Mouse (Mus musculus) lung, postnatal 4 days (tissue): ENCODE measurements around the gene Tmprss4.

Source experiments
- DNase-seq, 2 experiments: peaks; one replicate each; pipeline ENCODE4 v3.0.0; 2021

The Tmprss4 gene

DNA sequence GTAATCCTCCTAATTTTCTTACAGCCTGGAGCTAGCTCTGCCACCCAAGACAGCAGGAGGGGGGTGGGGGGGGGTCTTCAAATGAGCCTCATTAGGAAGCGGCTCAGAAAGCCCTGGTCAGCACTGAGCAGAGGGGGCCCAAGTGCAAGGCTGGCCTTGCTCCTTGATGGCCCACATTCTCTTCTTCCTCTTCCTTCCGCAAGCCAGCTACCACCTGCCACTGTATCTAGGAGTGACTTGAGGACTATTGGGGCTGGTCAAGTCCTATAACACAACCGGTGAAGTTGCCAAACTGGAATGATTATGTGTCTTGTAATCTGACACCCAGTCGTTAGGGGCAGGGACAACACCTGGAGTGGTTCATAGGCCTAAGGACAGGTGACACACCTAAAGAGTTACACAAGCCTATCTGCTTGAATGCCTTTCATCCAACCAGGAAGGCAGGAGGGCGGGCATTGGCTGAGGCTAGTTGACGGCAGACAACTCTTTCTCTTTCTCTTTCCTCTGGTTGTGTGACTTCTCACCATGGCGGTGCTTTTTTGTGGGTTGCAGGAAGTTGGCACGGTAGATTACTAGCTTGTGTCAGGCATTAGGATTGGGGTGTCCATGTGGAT is at the start of gene Tmprss4:
TSS of gene Tmprss4 (minus strand) at position 296 of the 614 bp plus-strand sequence.
- DNase-seq: peak; percentile 49 to 73

DNA sequence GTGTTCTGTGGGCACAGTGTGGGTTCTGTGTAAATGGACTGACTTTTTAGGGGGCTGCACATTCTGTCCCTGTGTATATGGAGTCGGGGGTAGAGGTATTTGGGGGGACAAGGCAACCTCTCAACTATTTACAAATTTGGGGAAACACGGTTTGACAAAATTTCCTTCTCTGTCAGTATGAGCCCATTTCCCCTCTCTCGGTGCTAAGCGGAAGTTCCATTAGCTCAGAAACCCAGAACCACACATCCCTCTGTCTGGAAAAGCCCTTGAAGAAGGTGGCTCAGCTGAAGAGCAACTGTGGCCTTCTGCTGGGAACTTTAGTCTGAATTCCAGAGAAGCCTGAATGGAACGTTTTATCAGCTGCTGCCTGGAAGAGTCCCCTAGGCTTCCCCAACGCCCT is 48.5 kb upstream of the Tmprss4 start:
- no peak for DNase-seq

DNA sequence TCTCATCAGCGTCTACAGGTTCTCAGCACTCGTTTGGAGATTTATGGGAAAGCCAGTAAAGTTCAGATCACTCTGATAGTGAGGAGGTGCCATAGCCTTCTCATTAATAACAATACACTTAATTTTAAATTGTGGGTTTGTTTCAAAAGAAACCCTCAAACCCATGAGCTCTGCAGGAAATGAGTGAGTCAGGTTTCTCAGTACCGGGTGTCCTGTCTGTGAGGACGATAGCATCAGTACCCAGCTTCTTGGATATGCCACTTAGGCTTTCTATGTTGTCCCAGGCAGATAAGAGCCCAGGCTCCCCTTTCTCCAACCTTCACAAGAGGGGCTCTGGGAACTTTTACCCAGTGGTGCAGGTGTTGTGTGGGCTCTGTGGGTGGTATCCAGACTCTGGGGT is 48.1 kb upstream of the Tmprss4 start:
- no peak for DNase-seq

DNA sequence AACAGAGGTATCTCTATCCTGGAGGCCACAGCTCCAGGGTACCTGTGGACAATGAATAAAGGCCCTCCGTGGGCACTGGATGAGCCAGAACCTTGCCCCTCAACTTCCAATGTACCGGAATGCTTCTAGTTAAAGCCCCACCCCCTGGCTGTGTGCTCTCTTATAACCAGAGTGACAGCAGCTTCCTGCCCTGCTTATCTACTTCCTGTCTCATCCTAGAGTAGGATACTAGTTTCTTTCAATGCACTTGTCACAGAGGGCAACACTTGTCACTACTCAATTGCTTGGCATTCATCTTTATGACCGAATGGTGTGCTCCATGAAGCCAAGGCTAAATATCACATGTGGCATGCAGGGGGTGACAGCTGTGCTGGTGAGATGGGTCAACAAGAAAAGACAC is 47.4 kb upstream of the Tmprss4 start:
- no peak for DNase-seq

DNA sequence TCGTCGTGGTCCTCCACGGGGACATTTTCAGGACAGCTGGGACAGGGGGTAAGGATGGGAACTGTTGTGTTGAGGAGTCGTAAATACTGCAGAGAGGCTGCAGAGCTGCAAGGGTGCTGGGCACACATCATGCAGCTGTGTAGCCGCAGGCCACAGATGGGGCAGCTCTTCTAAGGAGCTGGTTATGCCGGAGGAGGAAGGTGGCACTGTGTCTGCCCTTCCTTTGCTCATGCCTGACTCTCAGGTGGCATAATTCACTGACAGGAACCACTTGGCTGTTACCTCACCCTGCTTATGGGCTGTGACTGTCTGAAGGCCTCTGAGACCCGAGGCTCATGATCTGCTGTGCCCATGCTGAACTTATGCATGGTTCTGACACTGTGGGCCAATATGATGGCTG is 46.4 kb upstream of the Tmprss4 start:
- DNase-seq: no peak

DNA sequence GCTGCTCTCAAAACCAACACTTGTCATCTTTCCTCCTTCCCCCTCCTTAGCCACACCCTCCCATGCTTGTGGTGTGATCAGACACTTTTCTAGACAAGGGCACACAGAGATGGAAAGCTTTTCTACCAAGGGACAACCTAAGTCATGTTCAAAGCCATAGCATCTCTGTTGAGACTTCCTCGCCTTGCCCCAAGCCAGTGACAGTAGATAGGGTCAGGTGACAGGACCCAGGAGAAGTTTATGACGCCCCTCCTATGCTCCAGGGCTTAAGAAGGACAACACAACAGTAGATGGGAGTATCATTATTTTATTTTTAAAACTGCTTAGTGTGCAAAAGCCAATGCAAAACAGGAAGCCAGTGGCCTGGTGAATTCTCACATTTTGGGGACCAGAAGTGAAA is 43.6 kb upstream of the Tmprss4 start:
- no peak for DNase-seq

DNA sequence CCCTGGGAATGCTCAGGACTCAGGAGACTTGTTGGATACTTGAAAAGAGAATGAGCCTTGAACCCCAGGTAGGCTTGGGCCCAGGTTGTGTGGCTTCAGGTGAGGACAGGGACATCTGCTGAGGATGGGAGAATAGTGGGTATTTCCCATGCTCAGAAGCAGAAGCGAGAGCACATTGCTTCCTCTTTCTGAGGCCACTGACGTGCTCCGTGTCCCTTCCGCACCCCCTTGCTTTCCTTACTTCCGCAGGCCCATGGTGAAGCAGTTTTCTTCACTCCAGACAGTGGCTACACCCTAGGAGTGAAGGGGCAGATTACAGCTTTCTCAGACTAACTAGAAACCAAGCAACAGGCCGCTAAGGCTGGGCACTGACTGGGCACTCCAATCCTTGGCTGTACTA is 42.2 kb upstream of the Tmprss4 start:
- peak; percentile 57 for DNase-seq

DNA sequence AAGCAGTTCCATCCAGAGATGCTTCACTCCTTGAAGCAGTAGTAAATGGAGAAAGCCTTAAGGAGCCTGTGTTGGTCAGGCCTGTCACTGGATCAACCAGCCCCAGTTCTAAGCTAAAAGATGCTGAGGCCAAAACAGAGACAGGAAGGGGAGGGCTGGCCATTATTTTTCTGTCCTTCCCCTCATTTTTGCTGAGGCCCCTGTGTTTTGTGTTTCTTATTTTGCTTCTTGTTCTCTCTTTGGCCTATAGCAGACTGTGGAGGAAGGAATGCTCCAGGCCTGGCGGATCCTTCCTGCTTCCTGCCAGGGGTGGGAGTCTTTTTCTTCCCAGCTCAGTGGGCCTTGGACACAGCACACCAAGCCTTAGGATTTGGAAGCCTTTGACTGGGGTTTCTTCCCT is 41.5 kb upstream of the Tmprss4 start:
- DNase-seq: no peak

DNA sequence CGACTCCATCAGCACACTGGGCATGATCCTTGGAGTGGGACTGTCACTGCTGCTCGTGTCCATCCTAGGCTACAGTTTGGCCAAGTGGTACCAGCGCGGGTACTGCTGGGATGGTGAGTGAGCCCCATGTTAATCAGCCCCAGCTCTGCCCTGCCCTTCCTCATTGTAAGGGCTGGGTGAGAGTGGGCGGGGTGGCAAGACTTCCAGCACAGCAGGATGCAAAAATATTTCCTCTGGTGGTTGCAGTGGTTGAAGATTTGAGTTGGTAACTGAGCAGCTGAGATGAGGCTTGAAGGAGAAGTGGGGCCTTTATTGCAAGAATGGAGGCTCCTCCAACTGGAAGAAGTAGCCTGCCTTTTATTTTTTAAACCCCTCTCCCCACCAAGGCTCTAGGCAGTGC is 37.5 kb upstream of the Tmprss4 start:
- DNase-seq: peak; percentile 29 to 34

DNA sequence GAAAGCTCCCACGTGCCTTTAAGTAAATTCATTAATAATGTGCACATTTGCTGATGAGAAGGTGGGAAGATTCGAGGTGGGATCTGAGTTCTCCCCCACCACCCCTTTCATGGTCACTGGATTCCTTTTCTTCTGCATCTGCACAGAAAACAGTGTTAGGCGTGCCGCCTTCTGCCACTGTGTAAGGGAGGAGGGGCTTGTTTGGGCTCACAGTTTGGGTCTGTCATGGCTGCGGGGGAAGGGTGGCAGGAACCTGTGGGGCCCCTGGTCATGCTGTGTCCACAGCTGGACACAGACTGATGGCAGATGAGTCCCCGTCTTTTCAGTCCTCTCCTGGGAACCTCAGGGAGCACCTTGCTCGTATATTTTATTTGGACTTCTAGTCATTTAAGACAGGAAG is 32.9 kb upstream of the Tmprss4 start:
- no peak for DNase-seq

DNA sequence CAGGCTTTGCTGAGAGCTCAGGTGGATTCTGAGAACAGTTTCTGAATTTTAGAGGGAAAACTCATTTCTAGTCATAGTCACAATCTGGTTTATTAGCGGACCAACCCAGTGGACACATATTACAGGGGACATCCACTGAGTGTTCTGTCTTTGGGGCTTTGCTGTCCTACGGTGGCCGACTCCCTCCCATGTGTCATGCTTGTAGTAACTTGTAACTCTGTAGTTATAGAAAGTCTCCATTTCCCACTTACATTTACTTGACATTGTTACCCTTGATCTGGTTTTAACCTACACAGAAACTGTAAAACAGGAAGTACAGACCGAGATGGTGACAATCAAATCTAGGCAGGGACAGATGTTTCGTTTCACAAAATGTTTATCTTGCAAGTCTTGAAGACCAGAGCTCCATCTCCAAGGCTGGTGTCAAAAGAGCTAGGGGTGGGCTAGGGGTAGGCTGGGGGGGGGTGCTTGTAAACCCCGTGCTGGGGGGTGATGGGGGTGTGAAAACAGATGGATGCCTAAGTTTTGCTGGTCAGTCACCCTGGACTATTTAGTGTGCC is 31.9 kb upstream of the Tmprss4 start:
- DNase-seq: no peak

DNA sequence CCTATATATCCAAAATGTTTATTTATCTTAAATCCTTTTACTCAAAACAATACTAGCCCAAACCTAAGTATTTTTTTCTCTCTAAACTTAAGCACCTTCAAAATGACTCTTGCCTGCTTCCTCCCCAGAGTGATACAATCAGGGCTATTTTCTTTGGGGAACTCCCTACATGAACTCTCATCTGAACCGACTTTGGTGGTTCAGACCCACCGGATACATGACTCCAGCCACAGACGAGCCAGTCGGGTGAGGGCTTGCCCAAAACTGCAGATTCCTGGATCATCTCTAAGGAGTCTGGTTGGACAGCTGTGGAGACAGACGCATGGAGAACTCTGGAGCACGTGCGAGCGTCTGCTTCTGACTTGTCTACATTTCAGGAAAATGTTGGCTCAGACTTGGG is 25.5 kb upstream of the Tmprss4 start:
- DNase-seq: no peak

DNA sequence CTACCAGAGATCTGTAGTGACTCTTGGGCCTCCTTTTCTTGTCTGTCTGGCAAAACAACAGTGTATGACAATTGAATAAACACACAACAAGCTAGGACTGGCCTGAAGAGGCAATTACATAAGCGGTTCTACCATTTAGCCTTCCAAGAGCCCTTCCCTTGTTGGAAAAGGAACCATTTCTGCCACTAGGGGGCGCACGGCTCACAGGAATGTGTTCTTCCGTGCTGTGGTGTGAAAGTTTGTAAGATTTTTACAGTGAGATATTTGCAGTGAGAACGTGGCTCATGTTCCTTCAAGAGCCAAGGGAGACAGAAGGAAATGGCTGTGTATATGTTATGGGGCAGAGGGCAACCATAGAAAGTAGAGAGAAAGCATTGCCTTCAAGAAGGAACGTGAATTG is 17.7 kb upstream of the Tmprss4 start:
- peak; percentile 78 to 91 for DNase-seq

DNA sequence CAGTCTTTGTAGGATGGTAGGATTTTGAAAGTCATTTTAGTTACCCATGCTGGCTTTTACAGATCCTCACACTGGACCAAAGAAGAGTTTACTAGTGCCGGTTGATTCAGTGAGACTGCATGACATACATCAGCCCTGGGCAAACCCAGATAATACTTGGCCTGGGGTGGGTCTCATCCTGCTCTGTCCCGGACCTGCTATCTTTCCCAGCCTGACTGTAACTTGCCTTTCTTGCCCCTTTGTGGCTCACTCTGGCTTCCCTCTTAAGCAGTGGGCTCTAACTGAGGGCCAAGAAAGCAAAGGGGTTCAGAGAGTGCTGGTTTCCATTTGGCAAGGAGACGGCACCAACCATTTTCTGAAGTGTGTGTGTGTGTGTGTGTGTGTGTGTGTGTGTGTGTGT is 15.8 kb upstream of the Tmprss4 start:
- no peak for DNase-seq

DNA sequence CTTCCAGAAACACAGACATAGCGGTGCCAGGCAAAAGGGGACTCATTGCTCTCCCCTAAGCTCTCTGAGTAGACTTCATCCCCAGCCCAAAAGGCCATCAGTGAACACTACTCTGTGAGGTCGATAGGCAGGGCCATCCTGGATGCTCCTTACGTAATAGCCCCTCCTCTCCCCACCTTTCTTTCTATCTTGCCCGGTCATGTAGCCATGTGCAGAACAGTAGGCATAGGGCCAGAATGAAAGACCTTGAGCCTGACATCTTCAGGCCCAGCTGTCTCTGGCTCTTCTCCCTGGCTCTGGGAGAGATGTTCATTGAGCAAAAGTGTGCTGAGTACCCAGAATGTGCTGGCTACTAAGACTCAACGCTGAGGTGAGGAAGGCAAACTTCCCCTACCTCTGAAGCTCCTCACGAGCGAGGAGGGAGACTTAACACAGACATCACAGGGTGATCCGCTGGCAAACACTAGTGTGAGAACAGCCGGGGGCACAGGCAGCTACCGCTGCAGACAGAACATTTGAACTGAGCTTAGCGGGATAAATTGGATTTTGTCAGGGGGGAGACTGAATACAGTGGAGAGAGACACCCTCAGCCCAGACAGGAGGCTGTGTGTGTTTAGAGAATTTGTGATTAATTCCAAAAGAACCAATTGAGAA is 11.8 kb upstream of the Tmprss4 start:
- DNase-seq: no peak

DNA sequence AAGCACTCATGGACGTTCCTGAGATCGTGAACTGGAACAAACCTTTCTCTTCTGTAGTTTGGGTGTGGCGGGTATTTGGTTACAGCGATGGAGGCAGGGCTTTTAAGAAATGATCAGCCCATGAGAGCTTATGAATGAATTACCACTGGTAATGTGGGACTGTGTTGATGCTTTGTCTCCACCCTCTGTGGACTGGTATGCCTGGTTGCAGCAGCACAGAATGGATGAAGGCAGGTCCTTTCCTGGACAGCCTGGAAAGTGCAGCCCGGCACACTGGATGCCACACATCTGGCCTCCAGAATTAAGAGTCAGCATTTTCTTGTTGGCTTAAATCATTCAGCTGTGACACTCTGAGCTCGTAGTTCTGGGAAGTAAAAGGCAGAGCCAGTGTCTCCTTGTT is 8.1 kb upstream of the Tmprss4 start:
- no peak for DNase-seq

DNA sequence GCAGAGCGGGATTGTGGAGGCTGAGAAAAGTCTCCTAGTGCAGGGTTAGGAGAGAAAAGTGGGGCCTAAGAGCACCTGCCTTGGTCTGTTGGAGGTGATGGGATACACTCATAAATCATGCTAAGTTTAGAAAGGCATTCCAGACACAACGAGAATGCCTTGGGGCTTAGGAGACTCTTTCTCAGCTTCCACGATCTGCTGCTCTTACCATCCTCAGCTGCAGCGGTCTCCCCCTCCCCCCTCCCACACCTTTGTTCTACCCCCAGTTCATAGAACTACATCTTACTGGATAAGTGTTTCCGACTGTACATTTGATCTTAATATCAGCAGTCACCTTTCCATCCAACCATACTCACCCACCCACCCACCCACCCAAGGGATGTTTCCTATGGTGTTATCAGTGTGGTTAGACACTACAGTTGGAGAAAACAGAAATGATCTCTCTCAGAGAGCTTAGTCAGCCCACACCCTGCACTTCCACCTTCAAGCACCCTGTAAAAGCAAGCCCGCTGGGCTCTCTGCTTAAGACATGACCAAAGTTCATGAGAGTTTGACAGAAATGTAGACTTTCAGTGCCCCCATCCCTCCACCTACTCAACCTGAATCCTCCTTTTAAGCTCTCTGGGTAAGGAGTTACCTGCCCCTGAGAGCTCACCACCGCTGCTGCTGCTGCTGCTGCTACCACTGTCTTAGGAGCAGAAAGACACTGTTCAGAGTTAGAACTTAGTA is 3.3 kb upstream of the Tmprss4 start:
- DNase-seq: no peak

DNA sequence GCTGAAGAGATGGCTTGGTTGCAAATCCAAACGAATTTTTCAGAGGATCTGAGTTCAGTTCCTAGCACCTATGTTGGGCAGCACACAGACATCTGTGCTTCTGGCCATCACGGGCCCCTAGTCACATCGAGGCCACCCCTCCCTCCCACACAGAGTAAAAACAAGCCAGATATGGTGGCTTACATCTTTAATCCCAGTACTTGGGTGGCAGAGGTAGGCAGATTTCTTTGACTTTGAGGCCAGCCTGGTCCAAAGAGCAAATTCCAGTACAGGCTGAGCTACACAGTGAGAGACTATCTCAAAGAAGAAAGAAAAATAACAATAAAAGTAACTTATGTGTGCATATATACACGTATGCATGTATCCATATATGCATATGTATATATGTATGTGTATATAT is 2.2 kb upstream of the Tmprss4 start:
- DNase-seq: no peak

DNA sequence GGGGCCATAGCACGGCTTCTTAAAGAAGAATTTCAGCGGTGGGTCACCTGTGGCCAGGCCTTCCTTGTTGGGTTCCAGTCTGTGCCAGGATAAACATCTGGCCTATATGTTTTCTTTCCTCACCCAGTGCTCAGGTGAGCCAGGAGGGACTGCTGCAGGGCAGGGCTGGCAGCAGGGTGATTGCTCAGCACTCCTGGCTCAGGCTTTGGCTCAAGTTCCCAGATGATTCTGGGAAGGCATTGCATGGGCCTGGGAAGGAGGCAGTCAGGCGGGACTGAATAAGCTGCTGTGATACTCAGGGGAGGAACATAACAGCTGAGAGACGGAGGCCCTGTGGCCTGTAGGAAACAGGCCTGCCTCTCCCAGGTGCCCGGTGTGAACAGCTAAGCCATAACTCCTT is 1.3 kb upstream of the Tmprss4 start:
- no peak for DNase-seq

DNA sequence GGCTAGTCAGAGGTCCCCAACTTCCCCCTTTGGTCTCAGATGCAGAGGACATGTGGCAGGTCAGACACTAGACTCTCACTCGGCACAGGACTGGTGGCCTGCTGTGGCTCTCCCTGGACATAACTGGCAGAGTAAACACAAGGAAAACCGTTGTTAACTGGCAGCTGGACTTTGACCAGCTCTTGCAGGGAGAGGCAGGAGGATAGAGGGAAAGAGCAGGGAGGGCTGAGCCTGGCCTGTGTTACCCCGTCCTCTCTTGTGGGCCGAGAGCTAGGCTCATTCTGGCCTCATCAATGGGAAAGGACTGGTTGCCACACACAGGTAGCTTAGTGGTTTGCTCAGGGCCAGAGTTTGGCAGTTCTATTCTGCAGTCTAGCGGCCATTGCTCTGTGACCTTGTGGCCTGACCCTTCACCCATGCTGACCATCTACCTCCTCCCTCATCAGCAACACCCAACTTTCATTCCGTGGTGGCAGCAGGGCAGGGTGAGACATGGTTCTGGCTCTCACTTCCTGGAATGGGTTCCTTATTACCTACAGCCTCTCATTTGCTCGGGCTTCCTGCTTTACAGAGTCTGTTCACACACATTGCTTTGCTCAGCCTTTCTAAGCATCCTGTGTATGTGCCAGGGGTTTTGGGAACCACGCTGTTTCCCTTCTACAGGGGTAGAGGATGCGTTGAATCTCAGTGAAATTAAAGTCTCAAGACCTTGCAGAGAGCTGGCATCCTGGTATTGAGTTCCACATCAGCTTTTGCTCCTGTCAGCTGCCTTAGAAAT is 1.7 kb downstream of the Tmprss4 start:
- DNase-seq: no peak

DNA sequence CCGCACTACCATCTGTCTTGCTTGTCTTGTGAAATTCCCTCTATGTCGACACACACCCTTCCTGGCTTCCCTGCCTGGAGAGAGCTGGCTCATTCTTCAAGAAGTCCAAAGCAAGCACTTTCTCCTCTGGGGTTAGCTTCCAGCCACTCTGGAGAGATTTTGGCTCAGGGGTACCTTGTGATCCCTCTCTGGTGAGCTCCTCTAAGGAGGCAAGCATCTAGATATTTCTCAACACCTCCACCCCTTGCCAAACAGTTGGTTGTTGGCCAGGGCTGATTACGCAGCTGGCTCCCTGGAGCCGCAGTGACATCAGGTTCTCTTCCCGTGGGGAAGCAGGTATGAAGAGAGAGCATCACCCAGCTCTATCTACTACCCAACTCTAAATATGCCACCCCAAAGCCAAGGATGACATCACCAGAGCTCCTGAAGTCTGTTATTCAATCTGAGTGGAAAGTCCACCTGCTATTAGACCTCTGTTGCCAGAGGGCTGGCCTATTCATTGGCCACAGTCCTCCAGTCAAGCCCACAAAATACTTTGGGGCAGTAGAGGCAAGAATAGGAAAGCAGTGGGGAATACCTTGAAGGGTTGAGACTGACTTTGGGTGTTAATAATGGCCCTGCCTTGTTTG is 2.5 kb downstream of the Tmprss4 start:
- peak; percentile 49 to 57 for DNase-seq

DNA sequence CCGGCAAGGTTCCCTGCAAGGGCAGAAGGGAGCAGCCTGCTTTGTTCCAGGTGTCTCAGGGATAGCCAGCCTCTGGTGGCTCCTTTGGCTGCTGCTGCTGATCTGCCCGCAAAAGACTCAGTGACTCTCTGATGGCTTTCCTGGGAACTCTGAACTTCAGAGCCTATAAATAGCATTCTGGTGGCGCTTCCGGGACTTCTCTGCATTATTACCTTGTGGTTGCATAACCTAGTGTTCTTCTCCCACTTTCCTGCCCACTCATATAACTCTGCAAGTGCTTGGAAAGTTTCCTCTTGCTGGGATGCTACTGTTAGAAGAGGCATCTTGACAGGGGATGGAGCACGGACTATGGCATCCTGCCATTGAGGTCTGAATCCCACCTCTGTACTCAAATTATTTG is 6.3 kb downstream of the Tmprss4 start:
- no peak for DNase-seq
